Mouse (Mus musculus) large intestine, adult 2 months (tissue): ENCODE data around the gene Helz2. TPM values are rescaled to one million over a fixed set of nuclear protein-coding genes. Genes with fewer than 3 reads are reported as not detected.

Experiments used
- DNase-seq: peaks from one replicate; pipeline ENCODE4 v3.0.0-alpha.2; 2012; ENCODE audit warnings: low read depth, low spot score
- WGBS: fragments of 180-500 bp; shearing (Covaris S2); methylation state at CpG from one replicate; pipeline ENCODE4 v1.1.7; 2018; 5-methylcytosine and 5-hydroxymethylcytosine counted together
- polyA plus RNA-seq: library from polyadenylated mRNA; depleted of rRNA; stranded (reverse); fragments of >200 nt; gene quantifications from 2 replicates; pipeline ENCODE4 v1.2.3, GENCODE M21; 2012; rRNA removed

Helz2 gene
- polyA plus RNA-seq, result 24.7 and 67.9 TPM in 2 replicates

- 3% methylated on average over 16 of the region's 16 CpGs for WGBS
- no peak for DNase-seq
These were observed at the start of gene Helz2 for GRCm38 (mm10) chr2:181241602-181242313. Helz2 (minus strand) TSS chr2:181242027.

- 40% methylated on average over 1 of the region's 1 CpGs for WGBS
These were observed 49.1 kb upstream of the Helz2 start for GRCm38 (mm10) chr2:181290937-181291336.

GRCm38 (mm10) chr2:181288691-181289090, 46.9 kb upstream of the Helz2 start:
- no peak for DNase-seq
- 19% methylated on average over 3 of the region's 3 CpGs for WGBS

More at GRCm38 (mm10) chr2:181290937-181291336, 49.1 kb upstream of the Helz2 start:
- DNase-seq, result no peak

GRCm38 (mm10) chr2:181287958-181288350, 46.1 kb upstream of the Helz2 start, which contains the start of gene Gmeb2:
Gmeb2 (minus strand) TSS chr2:181288035.
- DNase-seq, result peak; percentile 92
- 9% methylated on average over 38 of the region's 38 CpGs for WGBS

GRCm38 (mm10) chr2:181287338-181287957, 45.6 kb upstream of the Helz2 start:
- peak; percentile 32 for DNase-seq
- 4% methylated on average over 38 of the region's 71 CpGs for WGBS

- WGBS, result 38% methylated on average over 6 of the region's 6 CpGs
- no peak for DNase-seq
These were observed 45.0 kb upstream of the Helz2 start for GRCm38 (mm10) chr2:181286629-181287337.

- WGBS, result 80% methylated on average over 1 of the region's 1 CpGs
- no peak for DNase-seq
These were observed 38.1 kb upstream of the Helz2 start for GRCm38 (mm10) chr2:181279968-181280367.

- DNase-seq, result no peak
- WGBS, result 76% methylated on average over 3 of the region's 3 CpGs
These were observed 36.0 kb upstream of the Helz2 start for GRCm38 (mm10) chr2:181277866-181278265.

GRCm38 (mm10) chr2:181276766-181277165, 34.9 kb upstream of the Helz2 start:
- DNase-seq, result no peak
- WGBS, result 71% methylated on average over 1 of the region's 1 CpGs

GRCm38 (mm10) chr2:181274639-181275038, 32.8 kb upstream of the Helz2 start:
- DNase-seq, result no peak

GRCm38 (mm10) chr2:181273829-181274228, 32.0 kb upstream of the Helz2 start:
- 79% methylated on average over 2 of the region's 2 CpGs for WGBS
- DNase-seq, result no peak

More at GRCm38 (mm10) chr2:181274639-181275038, 32.8 kb upstream of the Helz2 start:
- WGBS, result 75% methylated on average over 4 of the region's 4 CpGs

GRCm38 (mm10) chr2:181272092-181272491, 30.3 kb upstream of the Helz2 start:
- DNase-seq, result no peak
- WGBS, result 95% methylated on average over 2 of the region's 2 CpGs

- DNase-seq, result no peak
- 90% methylated on average over 2 of the region's 2 CpGs for WGBS
These were observed 25.0 kb upstream of the Helz2 start for GRCm38 (mm10) chr2:181266839-181267238.

GRCm38 (mm10) chr2:181253248-181253647, 11.4 kb upstream of the Helz2 start:
- 76% methylated on average over 1 of the region's 1 CpGs for WGBS
- no peak for DNase-seq

GRCm38 (mm10) chr2:181251841-181252240, 10.0 kb upstream of the Helz2 start:
- DNase-seq, result no peak

GRCm38 (mm10) chr2:181249217-181249616, 7.4 kb upstream of the Helz2 start:
- 34% methylated on average over 10 of the region's 10 CpGs for WGBS
- DNase-seq, result peak; percentile 66

More at GRCm38 (mm10) chr2:181251841-181252240, 10.0 kb upstream of the Helz2 start:
- 66% methylated on average over 1 of the region's 1 CpGs for WGBS

- 11% methylated on average over 2 of the region's 2 CpGs for WGBS
- peak; percentile 69 for DNase-seq
These were observed 3.2 kb upstream of the Helz2 start for GRCm38 (mm10) chr2:181245031-181245430.

GRCm38 (mm10) chr2:181243706-181244394, 2.0 kb upstream of the Helz2 start:
- DNase-seq, result no peak
- WGBS, result 55% methylated on average over 10 of the region's 11 CpGs

- no peak for DNase-seq
- 48% methylated on average over 3 of the region's 3 CpGs for WGBS
These were observed 463 bp upstream of the Helz2 start for GRCm38 (mm10) chr2:181242314-181242665.
